8 mouse cellular contexts compared by ENCODE assay signal in genomic region chr1:91053218-91054073, GRCm38 (mm10). TPM values are rescaled to one million over a fixed set of nuclear protein-coding genes. Genes with fewer than 3 reads are reported as not detected.
DNase-seq lines count a peak whose midpoint lies in the region; ATAC-seq and TF ChIP-seq lines count a peak whose summit lies in the region.

No protein-coding gene starts in this region.

- no peak for TF ChIP-seq POLR2A in testis, adult 2 months (IDR thresholded peaks at IDR 0.05; ENCODE audit: control insufficient read depth, low read depth, low read length)

- DNase-seq in testis, postnatal 14 days (ENCODE audit: low spot score): no peak
- no peak for DNase-seq in forebrain, embryonic 14.5 days (ENCODE audit: low spot score)
- DNase-seq in hindbrain, embryonic 11.5 days (ENCODE audit: low spot score): no peak
- DNase-seq in thymus, postnatal 10 days (ENCODE audit: low spot score in 2 of 2): peak; percentile 72 to 81
- DNase-seq in right cerebral cortex, postnatal 14 days: no peak

- H3K4me2 ChIP-seq in forebrain, embryonic 14.5 days (ENCODE audit: low read length): peak overlapping the region; percentile 97
- peak overlapping the region; percentile 89 for H3K4me2 ChIP-seq in hindbrain, embryonic 11.5 days (replicated peaks; ENCODE audit: low read depth, low read length)
- H3K4me2 ChIP-seq in limb, embryonic 15.5 days: peak overlapping the region; percentile 99
- peak overlapping the region; percentile 84 for H3K4me2 ChIP-seq in midbrain, embryonic 16.5 days (ENCODE audit: low read length)

- TF ChIP-seq CTCF in testis, adult 2 months (IDR thresholded peaks at IDR 0.05; ENCODE audit: control insufficient read depth, insufficient read depth, insufficient replicate concordance, low read depth, low read length): no peak

- 5% methylated on average over 29 of the region's 41 CpGs for WGBS in forebrain, embryonic 14.5 days
- 3% methylated on average over 37 of the region's 41 CpGs for WGBS in hindbrain, embryonic 11.5 days
- whole genome bisulfite sequencing in limb, embryonic 15.5 days: 2% methylated on average over 38 of the region's 41 CpGs
- 3% methylated on average over 38 of the region's 41 CpGs for WGBS in midbrain, embryonic 16.5 days

- no peaks in the 10 kb centered on the region for H3K36me3 ChIP-seq in testis, adult 2 months (ENCODE audit: control insufficient read depth, insufficient read depth, low read length)
- no peaks in the 10 kb centered on the region for H3K36me3 ChIP-seq in forebrain, embryonic 14.5 days (ENCODE audit: control insufficient read depth, insufficient read depth, low read length)
- no peaks in the 10 kb centered on the region for H3K36me3 ChIP-seq in hindbrain, embryonic 11.5 days (ENCODE audit: control insufficient read depth, insufficient read depth, low read length)
- H3K36me3 ChIP-seq in limb, embryonic 15.5 days: no peaks in the 10 kb centered on the region
- H3K36me3 ChIP-seq in midbrain, embryonic 16.5 days (ENCODE audit: control insufficient read depth, insufficient read depth, low read length): no peaks in the 10 kb centered on the region

- peak; percentile 10 for ATAC-seq in forebrain, embryonic 14.5 days
- peak; percentile 73; the same call in 1 of the 2 replicates for ATAC-seq in hindbrain, embryonic 11.5 days (ENCODE audit: low FRiP score)
- peak; percentile 66 for ATAC-seq in limb, embryonic 15.5 days (ENCODE audit: insufficient number of reproducible peaks, low FRiP score, low TSS enrichment, low read depth)
- peak; percentile 59 for ATAC-seq in midbrain, embryonic 16.5 days

- no peaks in the 10 kb centered on the region for H3K27me3 ChIP-seq in testis, adult 2 months (ENCODE audit: control insufficient read depth, insufficient read depth, low read length)
- H3K27me3 ChIP-seq in forebrain, embryonic 14.5 days (replicated peaks; ENCODE audit: control insufficient read depth, insufficient read depth, low read length): peaks cover 9% of the 10 kb centered on the region
- peaks cover 2% of the 10 kb centered on the region; the same call in 1 of the 2 replicates for H3K27me3 ChIP-seq in hindbrain, embryonic 11.5 days (ENCODE audit: control insufficient read depth, insufficient read depth, low read length)
- no peaks in the 10 kb centered on the region for H3K27me3 ChIP-seq in limb, embryonic 15.5 days
- H3K27me3 ChIP-seq in midbrain, embryonic 16.5 days (ENCODE audit: control insufficient read depth, insufficient read depth, low read depth, low read length): peaks cover 14% of the 10 kb centered on the region; the same call in 1 of the 2 replicates

- peak overlapping the region; percentile 73 for H3K4me3 ChIP-seq in testis, adult 2 months (ENCODE audit: control insufficient read depth, low read depth, low read length)
- H3K4me3 ChIP-seq in forebrain, embryonic 14.5 days (ENCODE audit: low read depth, low read length): peak overlapping the region; percentile 44
- peak overlapping the region; percentile 43 for H3K4me3 ChIP-seq in hindbrain, embryonic 11.5 days (ENCODE audit: low read depth, low read length)
- H3K4me3 ChIP-seq in limb, embryonic 15.5 days: peak overlapping the region; percentile 55
- peak overlapping the region; percentile 42 for H3K4me3 ChIP-seq in midbrain, embryonic 16.5 days (ENCODE audit: low read depth, low read length)

- H3K9me3 ChIP-seq in forebrain, embryonic 14.5 days (replicated peaks; ENCODE audit: control insufficient read depth, low read length): no peaks in the 10 kb centered on the region
- no peaks in the 10 kb centered on the region for H3K9me3 ChIP-seq in hindbrain, embryonic 11.5 days (ENCODE audit: control insufficient read depth, low read length)
- H3K9me3 ChIP-seq in limb, embryonic 15.5 days: no peaks in the 10 kb centered on the region
- no peaks in the 10 kb centered on the region for H3K9me3 ChIP-seq in midbrain, embryonic 16.5 days (replicated peaks; ENCODE audit: control insufficient read depth, low read length, poor library complexity, severe bottlenecking)

- peak overlapping the region; percentile 32 for H3K27ac ChIP-seq in testis, adult 2 months (ENCODE audit: control insufficient read depth, insufficient read depth, low read depth, low read length)
- no peak overlapping the region for H3K27ac ChIP-seq in forebrain, embryonic 14.5 days (ENCODE audit: low read depth, low read length)
- H3K27ac ChIP-seq in hindbrain, embryonic 11.5 days (ENCODE audit: low read depth, low read length): no peak overlapping the region
- peak overlapping the region; percentile 73 for H3K27ac ChIP-seq in limb, embryonic 15.5 days
- no peak overlapping the region for H3K27ac ChIP-seq in midbrain, embryonic 16.5 days (ENCODE audit: low read length)

- peaks cover 10% of the 10 kb centered on the region for H3K4me1 ChIP-seq in testis, adult 2 months (ENCODE audit: control insufficient read depth, insufficient read depth, low read length)
- H3K4me1 ChIP-seq in forebrain, embryonic 14.5 days (ENCODE audit: control insufficient read depth, insufficient read depth, low read length): no peaks in the 10 kb centered on the region
- no peaks in the 10 kb centered on the region; the same call in 1 of the 2 replicates for H3K4me1 ChIP-seq in hindbrain, embryonic 11.5 days (replicated peaks; ENCODE audit: control insufficient read depth, insufficient read depth, low read length)
- H3K4me1 ChIP-seq in limb, embryonic 15.5 days: peaks cover 52% of the 10 kb centered on the region
- peaks cover 13% of the 10 kb centered on the region for H3K4me1 ChIP-seq in midbrain, embryonic 16.5 days (ENCODE audit: control insufficient read depth, insufficient read depth, low read length)

- H3K9ac ChIP-seq in forebrain, embryonic 14.5 days (ENCODE audit: low read length): peak overlapping the region; percentile 58
- H3K9ac ChIP-seq in hindbrain, embryonic 11.5 days (ENCODE audit: low read depth, low read length): peak overlapping the region; percentile 25; the same call in 1 of the 2 replicates
- H3K9ac ChIP-seq in limb, embryonic 15.5 days: peak overlapping the region; percentile 52
- H3K9ac ChIP-seq in midbrain, embryonic 16.5 days (ENCODE audit: low read depth, low read length): peak overlapping the region; percentile 61

RNA-seq across cellular contexts. Expression of gene Lrrfip1, which starts 54.9 kb away (rescaled TPM):
- polyA plus RNA-seq in testis, adult 2 months (2012; rRNA removed): 0.63 and 1.3 TPM in 2 replicates
- 27.2 and 35.6 TPM in 2 replicates for polyA plus RNA-seq in forebrain, embryonic 14.5 days (2014; fragmentation: Nextera tagmentation; extraction: Ambion mirVana)
- polyA plus RNA-seq in hindbrain, embryonic 11.5 days (2014; fragmentation: Nextera tagmentation; extraction: Ambion mirVana): 23.5 and 27.7 TPM in 2 replicates
- polyA plus RNA-seq in limb, embryonic 15.5 days (2015; fragmentation: Nextera tagmentation; extraction: Ambion mirVana): 56.8 and 72.0 TPM in 2 replicates
- 42.7 and 44.4 TPM in 2 replicates for polyA plus RNA-seq in midbrain, embryonic 16.5 days (2015; fragmentation: Nextera tagmentation; extraction: Ambion mirVana)

Comparison
In these comparisons a context has a peak if more than half of its experiments do, and no peak if none do; other contexts are left out.
1. H3K27ac ChIP-seq: peak in testis, adult 2 months (single experiment) and limb, embryonic 15.5 days (single experiment); none in forebrain, embryonic 14.5 days (single experiment), hindbrain, embryonic 11.5 days (single experiment) and midbrain, embryonic 16.5 days (single experiment).
2. DNase-seq: peak in thymus, postnatal 10 days (2 of 2); none in testis, postnatal 14 days (single experiment), forebrain, embryonic 14.5 days (single experiment), hindbrain, embryonic 11.5 days (single experiment) and right cerebral cortex, postnatal 14 days (single experiment).
3. ATAC-seq: peak in every context shown above with its lines; median percentile 73 in hindbrain, embryonic 11.5 days; 66 in limb, embryonic 15.5 days; 59 in midbrain, embryonic 16.5 days; 10 in forebrain, embryonic 14.5 days.
4. RNA of gene Lrrfip1, which starts 54.9 kb away (polyA plus RNA-seq): 56.8 to 72.0 TPM in limb, embryonic 15.5 days, 42.7 to 44.4 TPM in midbrain, embryonic 16.5 days, 27.2 to 35.6 TPM in forebrain, embryonic 14.5 days and 23.5 to 27.7 TPM in hindbrain, embryonic 11.5 days; 0.63 to 1.3 TPM in testis, adult 2 months; every median in the first group is over 10 times any median in the second.
5. Peak in every context shown above with its lines, with median percentiles within 50 percentile points of each other: H3K4me3 ChIP-seq, H3K4me2 ChIP-seq and H3K9ac ChIP-seq.